Mouse (Mus musculus) brain, embryonic 14.5 days (tissue): ENCODE measurements around the gene Spata45.
A peak's percentile ranks its signal among the peaks of the same experiment; 100 is the strongest.

Experiments used
- CTCF ChIP-seq: fragments of 200-500 bp; IDR thresholded peaks from 2 replicates; pipeline ENCODE4 v1.5.1; 2012; ENCODE audit warnings: inconsistent platforms, mild to moderate bottlenecking, moderate library complexity, borderline replicate concordance; ENCODE audit not compliant: insufficient read depth, insufficient read length; ENCODE audit errors: extremely low read depth
- POLR2A ChIP-seq: fragments of 200-500 bp; IDR thresholded peaks from 2 replicates; pipeline ENCODE4 v1.6.1; 2012; ENCODE audit warnings: mild to moderate bottlenecking, inconsistent platforms, borderline replicate concordance; ENCODE audit not compliant: poor library complexity, insufficient read depth, insufficient read length, severe bottlenecking; ENCODE audit errors: extremely low read depth

DNA sequence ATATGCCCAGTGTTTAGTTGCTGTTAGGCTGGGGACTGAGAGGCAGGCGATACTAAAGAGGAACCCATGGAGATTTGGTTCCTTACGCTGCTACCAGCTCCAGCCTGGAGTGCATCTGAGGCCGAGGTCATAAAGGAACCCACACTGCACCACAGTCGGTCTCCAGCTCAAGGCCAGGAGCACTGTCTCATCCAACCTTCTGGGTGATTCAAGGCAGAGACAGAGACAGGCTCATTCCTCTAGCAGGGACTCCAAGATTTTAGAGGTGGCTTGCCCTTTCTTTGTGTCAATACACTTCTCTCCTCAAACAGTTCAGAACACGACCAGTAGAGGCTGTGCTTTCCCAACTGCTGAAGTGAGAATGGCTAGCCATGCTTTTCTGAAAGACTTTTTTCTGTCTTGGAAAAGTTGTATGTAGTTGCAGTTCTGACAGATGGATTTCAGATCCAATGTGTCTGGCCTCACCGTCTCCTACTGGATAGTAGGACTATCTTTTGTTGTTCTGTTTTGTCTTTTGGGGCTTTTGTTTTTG lies 40.0 kb upstream of the Spata45 start:
- TF ChIP-seq CTCF (peak; percentile 29; the same call in 1 of the 2 replicates), POLR2A (no peak)
